Comparison of ENCODE assay signal across 10 mouse cellular contexts in the genomic region with DNA sequence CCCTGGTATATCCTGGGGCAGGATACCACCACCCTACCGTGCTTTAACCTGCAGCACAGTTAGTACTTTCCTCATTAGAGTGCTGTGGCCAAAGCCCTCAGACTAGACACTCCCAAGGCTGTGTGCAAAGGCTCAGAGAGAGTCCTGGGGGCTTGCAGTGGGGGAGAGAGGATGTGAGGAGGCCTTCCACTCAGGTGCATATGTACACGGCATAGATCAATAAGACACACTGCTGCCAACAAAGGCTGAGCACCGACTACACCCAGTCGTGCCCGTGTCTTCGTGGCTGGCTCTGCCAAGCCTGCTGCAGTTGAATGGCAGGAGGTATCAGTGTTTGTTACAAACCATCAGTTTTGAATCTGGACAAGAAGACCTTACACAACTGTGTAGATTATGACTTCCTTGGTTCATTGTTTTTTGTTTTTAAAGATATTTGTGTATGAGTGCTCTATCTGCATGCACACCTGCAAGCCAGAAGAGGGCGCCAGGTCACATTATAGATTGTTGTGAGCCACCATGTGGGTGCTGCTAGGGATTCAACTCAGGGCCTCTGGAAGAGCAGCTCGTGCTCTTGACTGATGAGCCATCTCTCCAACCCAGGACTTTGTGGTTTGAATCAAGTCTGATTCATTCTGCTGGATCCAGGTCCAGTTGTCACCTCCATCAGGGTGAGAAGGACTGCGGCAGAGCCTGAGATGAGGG. TPM values are rescaled to one million over a fixed set of nuclear protein-coding genes. Genes with fewer than 3 reads are reported as not detected.
DNase-seq lines count a peak whose midpoint lies in the region; ATAC-seq and TF ChIP-seq lines count a peak whose summit lies in the region.
"Had no signal": no experiment of that assay in that cellular context is flagged by ENCODE, and none has a peak within 500 bp of the region (broad histone marks: within the 10 kb centered on the region; RNA-seq: fewer than 3 reads in every experiment).

No protein-coding gene starts in this region.

- H3K27me3 ChIP-seq in heart, embryonic 13.5 days (replicated peaks), result no peaks in the 10 kb centered on the region
- H3K27me3 ChIP-seq in midbrain, postnatal 0 days (ENCODE audit: insufficient read depth, low read length), result no peaks in the 10 kb centered on the region
- no peaks in the 10 kb centered on the region for H3K27me3 ChIP-seq in midbrain, embryonic 15.5 days (replicated peaks)

- 84% methylated on average over 9 of the region's 9 CpGs for whole genome bisulfite sequencing in heart, embryonic 13.5 days
- WGBS in midbrain, postnatal 0 days, result 89% methylated on average over 9 of the region's 9 CpGs
- 90% methylated on average over 9 of the region's 9 CpGs for WGBS in midbrain, embryonic 15.5 days

- DNase-seq in heart, postnatal 36 days, result no peak
- no peak for DNase-seq in midbrain, postnatal 0 days (ENCODE audit: low spot score)
- peak; percentile 24 for DNase-seq in c-Kit-positive CD71-positive TER-119-negative erythroid progenitor cells, embryonic 14.5 days (ENCODE audit: low read depth)
- DNase-seq in yolk sac, embryonic 10.5 days (ENCODE audit: low spot score), result no peak
- DNase-seq in urinary bladder, adult 2 months (ENCODE audit: low spot score), result no peak

- no peak overlapping the region for H3K4me2 ChIP-seq in heart, embryonic 13.5 days
- H3K4me2 ChIP-seq in midbrain, postnatal 0 days (ENCODE audit: low read depth, low read length, poor library complexity, severe bottlenecking), result no peak overlapping the region
- no peak overlapping the region for H3K4me2 ChIP-seq in midbrain, embryonic 15.5 days

- H3K4me1 ChIP-seq in heart, embryonic 13.5 days, result peaks cover 75% of the 10 kb centered on the region
- H3K4me1 ChIP-seq in midbrain, postnatal 0 days (ENCODE audit: insufficient read depth, low read length), result 0 out of 2 replicates have a peak, but pooled peaks cover 3% of the 10 kb centered on the region
- peaks cover 8% of the 10 kb centered on the region; the same call in 1 of the 2 replicates for H3K4me1 ChIP-seq in midbrain, embryonic 15.5 days

- H3K9me3 ChIP-seq in heart, embryonic 13.5 days, result no peaks in the 10 kb centered on the region
- H3K9me3 ChIP-seq in midbrain, postnatal 0 days (ENCODE audit: low read length), result no peaks in the 10 kb centered on the region
- H3K9me3 ChIP-seq in midbrain, embryonic 15.5 days, result no peaks in the 10 kb centered on the region

- TF ChIP-seq CTCF in midbrain, postnatal 0 days (IDR thresholded peaks at IDR 0.05), result peak; percentile 61

- H3K4me3 ChIP-seq in heart, embryonic 13.5 days, result no peak overlapping the region
- H3K4me3 ChIP-seq in midbrain, postnatal 0 days (ENCODE audit: low read depth, low read length), result no peak overlapping the region
- no peak overlapping the region for H3K4me3 ChIP-seq in midbrain, embryonic 15.5 days
- H3K4me3 ChIP-seq: erythroblast, embryonic 14.5 days had no signal

- peaks cover 30% of the 10 kb centered on the region for H3K36me3 ChIP-seq in heart, embryonic 13.5 days
- peaks cover 34% of the 10 kb centered on the region for H3K36me3 ChIP-seq in midbrain, postnatal 0 days (ENCODE audit: insufficient read depth, low read length)
- H3K36me3 ChIP-seq in midbrain, embryonic 15.5 days (replicated peaks), result no peaks in the 10 kb centered on the region

- intact Hi-C loops in heart, postnatal 36 days (cut with DNase I), result no loop called here

- H3K9ac ChIP-seq in heart, embryonic 13.5 days, result peak overlapping the region; percentile 71; the same call in 1 of the 2 replicates
- H3K9ac ChIP-seq in midbrain, postnatal 0 days (replicated peaks; ENCODE audit: low read length, poor library complexity, severe bottlenecking), result no peak overlapping the region
- H3K9ac ChIP-seq in midbrain, embryonic 15.5 days, result no peak overlapping the region

- no peak for ATAC-seq in heart, embryonic 13.5 days (ENCODE audit: extremely low read depth, insufficient number of reproducible peaks, low FRiP score, low TSS enrichment)
- ATAC-seq in midbrain, postnatal 0 days (ENCODE audit: low FRiP score), result no peak
- no peak for ATAC-seq in midbrain, embryonic 15.5 days (replicated peaks)

- H3K27ac ChIP-seq in heart, embryonic 13.5 days (replicated peaks), result peak overlapping the region; percentile 96
- H3K27ac ChIP-seq in midbrain, postnatal 0 days (ENCODE audit: low read depth, low read length), result no peak overlapping the region
- H3K27ac ChIP-seq in midbrain, embryonic 15.5 days, result no peak overlapping the region

RNA-seq across cellular contexts. Expression of a gene that starts 9.0 kb away (rescaled TPM):
- polyA plus RNA-seq in heart, embryonic 13.5 days (2015; fragmentation: Nextera tagmentation; extraction: Ambion mirVana), result 9.2 and 9.6 TPM in 2 replicates
- total RNA-seq in heart, postnatal 36 days (2021), result 10 to 100 TPM; 10.7 to 14.0 TPM
- 138 and 149 TPM in 2 replicates for total RNA-seq in midbrain, postnatal 0 days (2014; rRNA removed)
- 20.1 and 21.2 TPM in 2 replicates for polyA plus RNA-seq in midbrain, postnatal 0 days (2015; fragmentation: Nextera tagmentation; extraction: Ambion mirVana)
- 15.6 and 16.6 TPM in 2 replicates for polyA plus RNA-seq in midbrain, embryonic 15.5 days (2015; fragmentation: Nextera tagmentation; extraction: Ambion mirVana)
- polyA plus RNA-seq in urinary bladder, adult 2 months (2012; rRNA removed), result 31.3 and 39.2 TPM in 2 replicates
- polyA plus RNA-seq: erythroblast, embryonic 14.5 days had no signal

RNA-seq across cellular contexts. Expression of a gene that starts 26.4 kb away (rescaled TPM):
- not detected in 2 replicates for polyA plus RNA-seq in heart, embryonic 13.5 days (2015; fragmentation: Nextera tagmentation; extraction: Ambion mirVana)
- not detected for total RNA-seq in heart, postnatal 36 days (2021)
- not detected in 2 replicates for total RNA-seq in midbrain, postnatal 0 days (2014; rRNA removed)
- 0.19 and 0.36 TPM in 2 replicates for polyA plus RNA-seq in midbrain, postnatal 0 days (2015; fragmentation: Nextera tagmentation; extraction: Ambion mirVana)
- 0.67 and 0.69 TPM in 2 replicates for polyA plus RNA-seq in midbrain, embryonic 15.5 days (2015; fragmentation: Nextera tagmentation; extraction: Ambion mirVana)
- polyA plus RNA-seq in urinary bladder, adult 2 months (2012; rRNA removed), result not detected in 2 replicates
- polyA plus RNA-seq: erythroblast, embryonic 14.5 days; gonadal fat pad, adult 2 months; kidney, embryonic 16.5 days had no signal

RNA-seq across cellular contexts. Expression of a gene that starts 32.0 kb away (rescaled TPM):
- polyA plus RNA-seq in heart, embryonic 13.5 days (2015; fragmentation: Nextera tagmentation; extraction: Ambion mirVana), result 16.8 and 19.7 TPM in 2 replicates
- 10 to 100 TPM; 25.4 to 25.8 TPM for total RNA-seq in heart, postnatal 36 days (2021)
- total RNA-seq in midbrain, postnatal 0 days (2014; rRNA removed), result 34.6 and 38.9 TPM in 2 replicates
- polyA plus RNA-seq in midbrain, postnatal 0 days (2015; fragmentation: Nextera tagmentation; extraction: Ambion mirVana), result 15.7 and 17.9 TPM in 2 replicates
- 20.4 and 24.5 TPM in 2 replicates for polyA plus RNA-seq in midbrain, embryonic 15.5 days (2015; fragmentation: Nextera tagmentation; extraction: Ambion mirVana)
- polyA plus RNA-seq in urinary bladder, adult 2 months (2012; rRNA removed), result 25.2 and 26.2 TPM in 2 replicates

RNA-seq across cellular contexts. Expression of a gene that starts 53.8 kb away (rescaled TPM):
- 71.2 and 73.2 TPM in 2 replicates for polyA plus RNA-seq in heart, embryonic 13.5 days (2015; fragmentation: Nextera tagmentation; extraction: Ambion mirVana)
- total RNA-seq in heart, postnatal 36 days (2021), result 10 to 100 TPM; 50.2 to 68.0 TPM
- total RNA-seq in midbrain, postnatal 0 days (2014; rRNA removed), result 7.6 and 15.2 TPM in 2 replicates
- 7.2 and 8.8 TPM in 2 replicates for polyA plus RNA-seq in midbrain, postnatal 0 days (2015; fragmentation: Nextera tagmentation; extraction: Ambion mirVana)
- polyA plus RNA-seq in midbrain, embryonic 15.5 days (2015; fragmentation: Nextera tagmentation; extraction: Ambion mirVana), result 8.0 and 8.6 TPM in 2 replicates
- polyA plus RNA-seq in urinary bladder, adult 2 months (2012; rRNA removed), result 28.0 and 34.9 TPM in 2 replicates
